Mouse (Mus musculus) C2C12 (cell line): Measurements from ENCODE around the gene Kif24.

ENCODE experiments used
- CEBPB ChIP-seq: IDR thresholded peaks from one replicate; pipeline ENCODE4 v1.6.1; 2011; ENCODE audit warnings: low read depth, mild to moderate bottlenecking, control low read depth, moderate library complexity
- CTCF ChIP-seq: IDR thresholded peaks from one replicate; pipeline ENCODE4 v1.5.1; 2011; ENCODE audit not compliant: control insufficient read depth, insufficient read depth, insufficient read length
- FOSL1 ChIP-seq: IDR thresholded peaks from one replicate; pipeline ENCODE4 v1.8.0; 2011; ENCODE audit warnings: mild to moderate bottlenecking, low read length; ENCODE audit not compliant: poor library complexity, insufficient read depth, severe bottlenecking
- MAX ChIP-seq: IDR thresholded peaks from one replicate; pipeline ENCODE4 v1.6.1; 2011; ENCODE audit warnings: mild to moderate bottlenecking, control low read depth
- MYOD1 ChIP-seq: IDR thresholded peaks from one replicate; pipeline ENCODE4 v1.6.1; 2011; ENCODE audit warnings: low read depth; ENCODE audit not compliant: control insufficient read depth, insufficient read length
- USF1 ChIP-seq: IDR thresholded peaks from one replicate; pipeline ENCODE4 v1.6.1; 2011; ENCODE audit warnings: low read depth, mild to moderate bottlenecking, control low read depth, moderate library complexity

DNA sequence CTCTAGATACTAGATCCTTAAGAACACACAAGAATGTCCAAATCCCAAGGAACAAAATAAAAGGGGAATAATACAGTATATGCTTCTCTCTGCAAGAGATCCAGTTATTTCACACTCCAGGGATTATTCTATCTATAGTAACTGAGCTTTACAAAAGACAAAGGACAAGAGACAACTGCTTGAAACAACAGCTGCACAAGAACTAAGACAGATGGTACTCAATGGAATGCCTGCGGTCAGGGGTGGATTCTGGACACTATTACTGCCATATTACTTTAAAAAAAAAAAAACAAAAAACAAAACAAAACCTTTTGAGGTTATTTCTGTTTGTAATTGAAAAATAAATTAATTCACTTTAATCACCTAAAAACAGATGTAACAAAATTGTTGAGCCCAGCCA lies 4.0 kb downstream of the Kif24 start:
- TF ChIP-seq CTCF, result no peak
- no peak for TF ChIP-seq USF1
- peak; percentile 76 for TF ChIP-seq MYOD1
- no peak for TF ChIP-seq CEBPB
- no peak for TF ChIP-seq FOSL1
- TF ChIP-seq MAX, result no peak
